Mouse (Mus musculus) heart, adult 2 months (tissue): ENCODE measurements around the gene Ankrd9. TPM values are rescaled to one million over a fixed set of nuclear protein-coding genes. Genes with fewer than 3 reads are reported as not detected.

Experiments used
- DNase-seq, 2 experiments: peaks; one replicate each; pipeline ENCODE4 v3.0.0; 2021
- H3K27ac ChIP-seq: fragments of 200-600 bp; 2 replicates; pipeline ENCODE4 v1.8.1; 2022
- H3K27me3 ChIP-seq: fragments of 200-500 bp; 2 replicates; pipeline ENCODE4 v1.6.1; 2012; ENCODE audit warnings: mild to moderate bottlenecking, low read length, inconsistent platforms, mixed read lengths; ENCODE audit not compliant: control insufficient read depth, insufficient read depth
- H3K36me3 ChIP-seq: fragments of 200-500 bp; 2 replicates; pipeline ENCODE4 v1.6.1; 2012; ENCODE audit warnings: low read length, inconsistent platforms; ENCODE audit not compliant: control insufficient read depth, insufficient read depth
- H3K4me1 ChIP-seq: fragments of 200-500 bp; 2 replicates; pipeline ENCODE4 v1.6.1; 2011; ENCODE audit warnings: low read length; ENCODE audit not compliant: control insufficient read depth, insufficient read depth
- H3K4me3 ChIP-seq: fragments of 200-600 bp; 2 replicates; pipeline ENCODE4 v1.8.1; 2022
- H3K79me2 ChIP-seq: fragments of 200-500 bp; replicated peaks from 2 replicates; pipeline ENCODE4 v1.6.1; 2012; ENCODE audit warnings: mild to moderate bottlenecking, inconsistent platforms, low read length, moderate library complexity, mixed read lengths; ENCODE audit not compliant: control insufficient read depth, insufficient read depth
- H3K9ac ChIP-seq: fragments of 200-500 bp; 2 replicates; pipeline ENCODE4 v1.6.1; 2012; ENCODE audit warnings: low read depth, mild to moderate bottlenecking, control low read depth, inconsistent platforms, low read length, mixed read lengths
- CTCF ChIP-seq: fragments of 200-600 bp; IDR thresholded peaks from 2 replicates; pipeline ENCODE4 v1.8.1; 2022; ENCODE audit warnings: antibody characterized with exemption, mild to moderate bottlenecking, moderate library complexity
- EP300 ChIP-seq: fragments of 200-500 bp; IDR thresholded peaks from 2 replicates; pipeline ENCODE4 v1.6.1; 2011; ENCODE audit warnings: low read depth, low read length, control low read depth; ENCODE audit not compliant: insufficient read depth
- POLR2A ChIP-seq: fragments of 200-500 bp; IDR thresholded peaks from 2 replicates; pipeline ENCODE4 v1.6.1; 2011; ENCODE audit warnings: mild to moderate bottlenecking, low read depth, low read length, control low read depth; ENCODE audit not compliant: insufficient read depth
- whole genome bisulfite sequencing: fragments of 180-500 bp; shearing (Covaris S2); methylation state at CpG from one replicate; pipeline ENCODE4 v1.1.7; 2018; 5-methylcytosine and 5-hydroxymethylcytosine counted together
- intact Hi-C: fragments of 180-260 bp; cut with DNase I; formaldehyde crosslinking; loops from one replicate; pipeline ENCODE4 v1.15.1; 2025
- polyA plus RNA-seq: library from polyadenylated mRNA; depleted of rRNA; stranded (reverse); fragments of >200 nt; gene quantifications from 2 replicates; pipeline ENCODE4 v1.2.3, GENCODE M21; 2012
- total RNA-seq, 2 experiments: library from RNA; stranded (reverse); gene quantifications; 2 replicates each; pipeline ENCODE4 v1.2.3; 2021

Ankrd9 gene
- total and polyA plus RNA-seq, 3 experiments: 59.3 to 93.2 (median 84.2) TPM

DNA sequence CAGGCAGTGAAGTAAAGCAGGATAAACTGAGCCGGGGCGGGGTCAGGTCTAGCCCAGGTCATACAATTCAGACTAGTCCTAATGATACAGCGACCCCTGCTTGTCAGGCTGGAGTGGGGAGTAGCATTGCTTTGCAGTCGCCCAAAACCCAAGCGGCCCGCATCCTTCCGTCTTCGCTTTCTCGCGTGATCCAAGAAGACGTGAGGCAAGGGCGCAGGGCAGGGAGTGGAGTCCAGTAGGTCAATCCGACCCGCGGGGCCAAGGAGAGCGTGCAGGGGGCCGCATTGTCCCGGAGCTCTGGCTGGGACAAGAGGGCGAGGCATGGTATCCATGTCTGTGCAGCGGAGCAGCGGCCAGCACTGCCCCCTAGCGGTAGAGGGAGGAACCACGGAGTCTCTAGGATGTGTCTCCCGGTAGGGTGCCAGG lies 13.3 kb upstream of the Ankrd9 start:
- peak overlapping the region; percentile 83 for H3K9ac ChIP-seq
- H3K4me1 ChIP-seq: peaks cover 1% of the 10 kb centered on the region; the same call in 1 of the 2 replicates
- 0% methylated on average over 24 of the region's 24 CpGs for WGBS
- 0 out of 2 replicates have a peak, but pooled peaks have one; percentile 24 for TF ChIP-seq POLR2A
- TF ChIP-seq CTCF: peak; percentile 86
- TF ChIP-seq EP300: no peak
- H3K27ac ChIP-seq: peak overlapping the region; percentile 70
- DNase-seq: peak; percentile 92 to 95
- H3K4me3 ChIP-seq: peak overlapping the region; percentile 61
- H3K36me3 ChIP-seq: no peaks in the 10 kb centered on the region
- H3K27me3 ChIP-seq: no peaks in the 10 kb centered on the region
- intact Hi-C loops: loop anchor here (1.0 to 5.0 kb wide), 2 partner anchors 45 to 56 kb away; partner anchors contain the start of gene Rcor1
- no peaks in the 10 kb centered on the region for H3K79me2 ChIP-seq

DNA sequence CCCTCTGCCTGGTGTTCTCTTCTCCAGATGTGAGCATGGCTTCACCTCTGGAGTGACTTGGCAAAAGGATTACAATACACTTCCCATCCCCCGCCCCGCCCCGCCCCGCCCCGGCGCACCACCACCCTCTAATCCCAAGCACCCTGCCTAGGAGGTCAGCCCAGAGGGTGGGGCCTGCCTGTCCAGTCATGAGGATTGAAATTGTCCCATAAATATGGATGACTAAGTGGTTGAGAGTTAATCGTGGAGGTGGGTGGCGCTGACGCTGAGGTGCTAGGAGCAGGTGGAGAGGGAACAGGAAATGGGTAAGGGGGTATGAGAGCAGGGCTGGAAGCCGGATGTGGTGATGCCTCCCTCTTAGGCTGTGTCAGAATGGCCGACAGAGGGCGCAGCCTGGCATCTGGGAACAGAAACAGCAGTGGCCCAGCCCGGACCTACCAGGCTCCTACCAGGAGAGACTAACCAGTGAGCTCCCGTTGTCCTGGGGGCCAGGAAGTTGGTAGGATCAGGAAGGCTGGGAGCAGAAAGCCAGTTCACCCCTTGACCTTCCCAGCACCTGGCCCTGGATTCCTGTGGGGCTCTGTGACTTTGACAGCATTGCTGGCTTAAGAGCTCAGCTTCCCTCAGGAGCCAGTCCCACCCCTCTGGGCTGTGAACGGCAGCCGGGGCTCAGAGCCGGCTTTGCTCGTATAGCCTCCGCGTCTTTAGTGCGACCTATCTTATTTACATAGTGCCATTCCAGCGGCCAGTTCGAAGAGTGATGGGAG lies 12.7 kb upstream of the Ankrd9 start:
- Histone ChIP-seq H3K9ac (peak overlapping the region; percentile 47), H3K79me2 (no peaks in the 10 kb centered on the region), H3K27ac (peak overlapping the region; percentile 70), H3K36me3 (no peaks in the 10 kb centered on the region), H3K4me3 (peak overlapping the region; percentile 61), H3K4me1 (peaks cover 1% of the 10 kb centered on the region; the same call in 1 of the 2 replicates), H3K27me3 (no peaks in the 10 kb centered on the region)
- DNase-seq: peak; percentile 76 to 77
- TF ChIP-seq CTCF: peak; percentile 57
- TF ChIP-seq POLR2A: no peak; the same call in 1 of the 2 replicates
- 10% methylated on average over 23 of the region's 23 CpGs for WGBS
- intact Hi-C loops: loop anchor here (1.0 to 5.0 kb wide), 2 partner anchors 46 to 55 kb away; partner anchors contain the start of gene Rcor1

DNA sequence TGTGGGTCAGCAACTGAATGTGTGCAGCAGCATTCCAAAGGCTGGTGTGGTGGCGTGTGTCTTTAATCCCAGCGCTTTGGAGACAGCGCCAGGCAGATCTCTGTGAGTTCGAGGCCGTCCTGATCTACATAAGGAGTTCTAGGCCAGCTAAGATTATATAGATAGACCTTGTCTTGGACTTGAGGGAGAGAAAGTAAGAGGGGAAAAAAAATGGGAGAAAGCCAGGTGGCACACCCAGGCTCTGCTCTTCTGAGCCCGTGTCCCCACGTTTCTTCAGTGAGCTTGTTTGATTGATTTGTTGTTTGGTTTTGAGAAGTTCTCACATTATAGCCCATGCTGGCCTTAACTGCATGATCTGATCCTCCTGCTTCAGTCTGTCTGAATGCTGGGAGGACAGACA lies 11.7 kb upstream of the Ankrd9 start:
- no peaks in the 10 kb centered on the region for H3K36me3 ChIP-seq
- H3K27ac ChIP-seq: no peak overlapping the region
- TF ChIP-seq POLR2A (no peak), CTCF (no peak), EP300 (no peak)
- peaks cover 1% of the 10 kb centered on the region; the same call in 1 of the 2 replicates for H3K4me1 ChIP-seq
- intact Hi-C loops: loop anchor here (5.0 kb wide), 1 partner anchor 47 kb away; the partner anchor contains the start of gene Rcor1
- no peak overlapping the region for H3K4me3 ChIP-seq
- H3K27me3 ChIP-seq: no peaks in the 10 kb centered on the region
- 92% methylated on average over 7 of the region's 7 CpGs for WGBS
- H3K9ac ChIP-seq: no peak overlapping the region
- no peak for DNase-seq
- no peaks in the 10 kb centered on the region for H3K79me2 ChIP-seq

DNA sequence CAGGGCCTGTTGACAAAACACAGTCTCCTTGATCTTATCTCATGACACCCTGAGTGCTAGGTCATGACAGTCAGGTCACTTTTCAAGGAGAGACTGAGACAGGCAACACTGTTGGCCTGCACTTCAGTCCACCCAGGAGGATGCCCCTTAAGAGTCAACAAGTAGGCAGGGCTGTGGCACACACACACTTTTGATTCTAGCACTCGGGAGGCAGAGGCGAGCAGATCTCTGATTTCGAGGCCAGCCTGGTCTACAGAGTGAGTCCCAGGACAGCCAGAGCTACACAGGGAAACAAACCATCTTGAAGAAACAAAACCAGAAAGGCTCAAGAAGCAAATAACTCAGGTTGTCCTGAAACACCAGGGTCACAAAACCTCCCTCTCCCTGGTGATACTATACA lies 10.6 kb upstream of the Ankrd9 start:
- 90% methylated on average over 3 of the region's 3 CpGs for WGBS
- TF ChIP-seq POLR2A: no peak
- no peak for TF ChIP-seq EP300
- TF ChIP-seq CTCF: no peak

DNA sequence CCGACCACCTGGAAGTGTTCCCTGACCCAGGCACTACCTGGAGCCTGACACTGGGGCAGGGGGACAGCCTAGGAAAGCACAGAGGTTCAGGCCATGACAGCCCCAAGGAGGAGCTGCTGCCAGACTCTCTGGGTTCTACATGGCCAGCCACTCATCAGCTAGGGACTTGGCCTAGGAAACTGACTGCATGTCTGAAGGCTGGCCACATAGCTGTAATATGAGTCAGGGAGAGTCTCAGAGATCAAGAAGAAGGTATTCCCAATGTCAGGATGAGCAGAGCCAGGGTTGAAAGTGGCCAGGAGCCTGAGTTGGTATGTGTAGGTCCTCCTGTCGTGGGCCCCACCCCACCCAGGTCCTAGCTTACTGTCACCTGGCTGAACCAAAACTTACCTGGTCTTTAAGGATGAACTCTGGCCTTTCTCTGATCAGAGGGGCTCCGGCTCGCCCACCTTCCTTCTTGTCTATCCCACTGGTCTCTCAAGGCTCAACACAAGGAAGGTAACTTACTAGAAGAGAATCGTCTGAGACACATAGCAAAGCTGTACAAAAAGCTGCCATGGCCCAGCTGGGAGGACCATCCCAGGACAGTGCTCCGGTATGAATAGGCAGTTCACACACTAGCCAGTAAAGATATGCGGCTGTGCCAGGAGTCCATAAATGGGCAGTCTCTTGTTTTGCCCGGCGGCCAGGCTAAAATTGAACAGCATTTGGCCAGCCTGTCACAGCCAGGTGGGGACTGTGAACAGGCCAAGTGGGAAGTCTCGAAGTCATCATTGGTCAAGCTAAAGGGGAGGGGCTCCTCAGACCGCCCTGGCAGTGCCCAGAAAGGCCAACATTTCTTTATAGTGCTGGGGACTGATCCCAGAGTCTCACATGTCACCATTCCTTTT lies 7.9 kb upstream of the Ankrd9 start:
- no peaks in the 10 kb centered on the region for H3K79me2 ChIP-seq
- DNase-seq: peak; percentile 55 to 80
- peaks cover 1% of the 10 kb centered on the region; the same call in 1 of the 2 replicates for H3K4me1 ChIP-seq
- no peaks in the 10 kb centered on the region for H3K27me3 ChIP-seq
- WGBS: 61% methylated on average over 11 of the region's 11 CpGs
- no peaks in the 10 kb centered on the region for H3K36me3 ChIP-seq
- peak overlapping the region; percentile 90 for H3K27ac ChIP-seq
- TF ChIP-seq CTCF: no peak
- TF ChIP-seq EP300: peak; percentile 79
- peak; percentile 95 for TF ChIP-seq POLR2A
- peak overlapping the region; percentile 49 for H3K4me3 ChIP-seq
- H3K9ac ChIP-seq: peak overlapping the region; percentile 58
- intact Hi-C loops: no loop called here

More for the DNA sequence above, 10.6 kb upstream of the Ankrd9 start:
- H3K36me3 ChIP-seq: no peaks in the 10 kb centered on the region
- no peak overlapping the region for H3K4me3 ChIP-seq
- no peak overlapping the region for H3K27ac ChIP-seq
- DNase-seq: no peak
- no peaks in the 10 kb centered on the region for H3K79me2 ChIP-seq
- H3K4me1 ChIP-seq: peaks cover 1% of the 10 kb centered on the region; the same call in 1 of the 2 replicates
- intact Hi-C loops: no loop called here
- no peaks in the 10 kb centered on the region for H3K27me3 ChIP-seq
- no peak overlapping the region for H3K9ac ChIP-seq
